In genomic region chr4:151302195-151303126, GRCm38 (mm10) we compare ENCODE assay signal across 8 mouse cellular contexts.
A peak's percentile ranks its signal among the peaks of the same experiment; 100 is the strongest.
DNase-seq lines count a peak whose midpoint lies in the region; ATAC-seq and TF ChIP-seq lines count a peak whose summit lies in the region.

No protein-coding gene starts in this region.

- ATAC-seq in heart, embryonic 14.5 days (ENCODE audit: insufficient number of reproducible peaks, insufficient read depth, low FRiP score, low read depth): peak; percentile 55
- ATAC-seq in erythroid progenitor cell, adult 5-6 weeks (replicated peaks; ENCODE audit: low FRiP score, poor library complexity, severe bottlenecking): no peak

- no peaks in the 10 kb centered on the region for H3K27me3 ChIP-seq in thymus, adult 2 months (ENCODE audit: control insufficient read depth, insufficient read depth, low read length)
- H3K27me3 ChIP-seq in heart, embryonic 14.5 days (ENCODE audit: control insufficient read depth, insufficient read depth, low read length): no peaks in the 10 kb centered on the region; the same call in 1 of the 2 replicates
- no peaks in the 10 kb centered on the region; the same call in 1 of the 2 replicates for H3K27me3 ChIP-seq in splenic B cell, adult 2 months (ENCODE audit: control insufficient read depth, insufficient read depth, low read length, poor library complexity, severe bottlenecking)

- no peak for TF ChIP-seq CTCF in thymus, adult 2 months (IDR thresholded peaks at IDR 0.05; ENCODE audit: borderline replicate concordance, control insufficient read depth, extremely low read depth, insufficient read depth, low read length, poor library complexity)

- H3K4me2 ChIP-seq in heart, embryonic 14.5 days (ENCODE audit: low read length): no peak overlapping the region

- H3K4me3 ChIP-seq in thymus, adult 2 months (ENCODE audit: control insufficient read depth, insufficient read depth, low read length): no peak overlapping the region
- H3K4me3 ChIP-seq in heart, embryonic 14.5 days (ENCODE audit: control insufficient read depth in 1 of 2, insufficient read depth in 1 of 2, low read depth in 1 of 2, low read length in 2 of 2): no peak overlapping the region

- H3K9ac ChIP-seq in heart, embryonic 14.5 days (ENCODE audit: low read length): no peak overlapping the region

- H3K9me3 ChIP-seq in heart, embryonic 14.5 days (ENCODE audit: control insufficient read depth, low read length): no peaks in the 10 kb centered on the region

- WGBS in thymus, adult 2 months: 57% methylated on average over 11 of the region's 11 CpGs
- WGBS in heart, embryonic 14.5 days: 29% methylated on average over 11 of the region's 11 CpGs

- no peaks in the 10 kb centered on the region for H3K4me1 ChIP-seq in thymus, adult 2 months (replicated peaks; ENCODE audit: control insufficient read depth, insufficient read depth, low read length)
- peaks cover 20 to 35% of the 10 kb centered on the region in 2 experiments for H3K4me1 ChIP-seq in heart, embryonic 14.5 days (ENCODE audit: control insufficient read depth in 2 of 2, insufficient read depth in 2 of 2, low read length in 2 of 2)

- H3K27ac ChIP-seq in thymus, adult 2 months (ENCODE audit: control insufficient read depth, insufficient read depth, low read length): no peak overlapping the region
- H3K27ac ChIP-seq in heart, embryonic 14.5 days (replicated peaks in 1 of 2; ENCODE audit: control insufficient read depth in 1 of 2, insufficient read depth in 1 of 2, low read depth in 2 of 2, low read length in 2 of 2): peak overlapping the region in 1 of 2 experiments; percentile 30; a peak in 1 of 4 replicates

- no peak for TF ChIP-seq POLR2A in thymus, adult 2 months (IDR thresholded peaks at IDR 0.05; ENCODE audit: control insufficient read depth, extremely low read depth, insufficient read depth, low read length, poor library complexity)

- H3K36me3 ChIP-seq in thymus, adult 2 months (ENCODE audit: control insufficient read depth, insufficient read depth, low read length): no peaks in the 10 kb centered on the region
- H3K36me3 ChIP-seq in heart, embryonic 14.5 days (ENCODE audit: control insufficient read depth, insufficient read depth, low read length): no peaks in the 10 kb centered on the region
- H3K36me3 ChIP-seq in splenic B cell, adult 2 months (ENCODE audit: control insufficient read depth, insufficient read depth, low read length, poor library complexity, severe bottlenecking): no peaks in the 10 kb centered on the region

- DNase-seq in thymus, adult 2 months: peak; percentile 14
- DNase-seq in thymus, adult 18-20 months: no peak
- peak; percentile 84 for DNase-seq in embryo, embryonic 10 days (ENCODE audit: low spot score)
- peak; percentile 93 for DNase-seq in kidney, postnatal 10 days
- peak; percentile 31 to 63 for DNase-seq in lung, postnatal 4 days
- DNase-seq in splenic B cell, adult 2 months (ENCODE audit: low read depth, low spot score): peak; percentile 2

Comparison
In these comparisons a context has a peak if more than half of its experiments do, and no peak if none do; other contexts are left out.
1. DNase-seq: peak in thymus, adult 2 months (single experiment), embryo, embryonic 10 days (single experiment), kidney, postnatal 10 days (single experiment), lung, postnatal 4 days (2 of 2) and splenic B cell, adult 2 months (single experiment); none in thymus, adult 18-20 months (0 of 2).